ENCODE assay signal across 8 mouse cellular contexts in the genomic region with DNA sequence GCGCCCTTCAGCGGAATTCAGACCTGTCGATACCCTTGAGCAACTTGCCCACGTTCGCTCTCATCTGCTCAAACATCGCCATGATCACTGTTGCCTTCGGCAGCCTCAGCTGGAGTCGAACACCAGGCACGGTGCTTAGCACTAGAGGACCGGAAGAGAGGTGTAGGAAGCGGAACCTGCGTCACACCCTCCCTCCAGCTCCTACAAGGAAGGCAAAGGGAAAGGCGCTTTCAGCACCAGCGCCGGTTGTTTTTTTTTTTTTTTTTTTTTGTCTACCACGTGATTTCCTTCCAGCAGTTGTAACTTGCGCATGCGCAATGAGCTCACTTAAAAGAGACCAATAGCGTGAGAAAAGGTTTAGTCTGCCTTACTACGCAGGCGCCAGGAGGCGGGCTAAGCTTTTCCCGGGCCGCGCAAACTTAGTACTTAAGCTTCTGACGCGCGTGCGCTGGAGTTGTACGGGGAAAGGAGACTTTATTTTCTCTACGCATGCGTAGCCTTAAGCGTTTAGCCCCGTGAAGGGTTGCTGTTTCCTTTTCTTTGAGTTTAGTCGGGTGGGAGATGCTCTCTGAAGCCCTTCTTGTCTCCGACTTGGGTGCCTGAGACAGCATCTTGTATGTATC. TPM values are rescaled to one million over a fixed set of nuclear protein-coding genes. Genes with fewer than 3 reads are reported as not detected.
DNase-seq lines count a peak whose midpoint lies in the region; ATAC-seq and TF ChIP-seq lines count a peak whose summit lies in the region.

Gene Eif3k, minus strand, starts transcription at position 214 of the 623 bp plus-strand sequence.
Gene Map4k1, plus strand, starts transcription at position 400 of the 623 bp plus-strand sequence.

- peaks cover 28% of the 10 kb centered on the region for H3K4me1 ChIP-seq in forebrain, embryonic 10.5 days
- peaks cover 18% of the 10 kb centered on the region for H3K4me1 ChIP-seq in heart, embryonic 15.5 days (replicated peaks)
- H3K4me1 ChIP-seq in liver, embryonic 14.5 days (replicated peaks; ENCODE audit: control insufficient read depth in 2 of 2, insufficient read depth in 2 of 2, low read length in 1 of 2): peaks cover 16 to 22% of the 10 kb centered on the region in 2 experiments
- peaks cover 11% of the 10 kb centered on the region for H3K4me1 ChIP-seq in neural tube, embryonic 11.5 days (ENCODE audit: control insufficient read depth, insufficient read depth, low read length)
- peaks cover 7% of the 10 kb centered on the region; the same call in 1 of the 2 replicates for H3K4me1 ChIP-seq in stomach, postnatal 0 days (replicated peaks; ENCODE audit: control insufficient read depth, insufficient read depth)

- H3K9ac ChIP-seq in heart, embryonic 15.5 days: peak within 1 kb of the TSS; percentile 73
- peak within 1 kb of the TSS; percentile 85 for H3K9ac ChIP-seq in liver, embryonic 14.5 days (replicated peaks)
- peak within 1 kb of the TSS; percentile 71 for H3K9ac ChIP-seq in neural tube, embryonic 11.5 days (ENCODE audit: low read length)
- peak within 1 kb of the TSS; percentile 85 for H3K9ac ChIP-seq in stomach, postnatal 0 days (ENCODE audit: low read length)

- no peaks in the 10 kb centered on the region for H3K9me3 ChIP-seq in forebrain, embryonic 10.5 days
- H3K9me3 ChIP-seq in heart, embryonic 15.5 days (replicated peaks): no peaks in the 10 kb centered on the region
- no peaks in the 10 kb centered on the region for H3K9me3 ChIP-seq in liver, embryonic 14.5 days (ENCODE audit: control insufficient read depth, low read length)
- no peaks in the 10 kb centered on the region for H3K9me3 ChIP-seq in neural tube, embryonic 11.5 days (ENCODE audit: control insufficient read depth, low read length)
- H3K9me3 ChIP-seq in stomach, postnatal 0 days (ENCODE audit: control insufficient read depth, low read length): no peaks in the 10 kb centered on the region

- H3K27me3 ChIP-seq in forebrain, embryonic 10.5 days (ENCODE audit: poor library complexity, severe bottlenecking): no peaks in the 10 kb centered on the region
- H3K27me3 ChIP-seq in heart, embryonic 15.5 days: no peaks in the 10 kb centered on the region
- H3K27me3 ChIP-seq in liver, embryonic 14.5 days (ENCODE audit: control insufficient read depth, insufficient read depth, low read length): no peaks in the 10 kb centered on the region
- no peaks in the 10 kb centered on the region for H3K27me3 ChIP-seq in neural tube, embryonic 11.5 days (ENCODE audit: control insufficient read depth, insufficient read depth, low read length)
- H3K27me3 ChIP-seq in stomach, postnatal 0 days (ENCODE audit: control insufficient read depth, insufficient read depth, low read length): no peaks in the 10 kb centered on the region

- peak; percentile 94 for ATAC-seq in heart, embryonic 15.5 days (replicated peaks; ENCODE audit: insufficient number of reproducible peaks, insufficient read depth, low FRiP score, low read depth)
- peak; percentile 93 for ATAC-seq in liver, embryonic 14.5 days (ENCODE audit: insufficient read depth)
- ATAC-seq in neural tube, embryonic 11.5 days (ENCODE audit: insufficient read depth, low FRiP score, low TSS enrichment): peak; percentile 95
- ATAC-seq in stomach, postnatal 0 days (ENCODE audit: low FRiP score, low TSS enrichment): peak; percentile 96

- peak within 1 kb of the TSS; percentile 92 for H3K27ac ChIP-seq in forebrain, embryonic 10.5 days
- H3K27ac ChIP-seq in heart, embryonic 15.5 days: peak within 1 kb of the TSS; percentile 86
- peak within 1 kb of the TSS; percentile 82 for H3K27ac ChIP-seq in liver, embryonic 14.5 days
- H3K27ac ChIP-seq in neural tube, embryonic 11.5 days (ENCODE audit: low read depth, low read length): 0 out of 2 replicates have a peak within 1 kb of the TSS, but pooled peaks have one; percentile 34
- peak within 1 kb of the TSS; percentile 88 for H3K27ac ChIP-seq in stomach, postnatal 0 days (replicated peaks)

- peak; percentile 92 to 94 for DNase-seq in CD8-positive naive resting alpha-beta T cell, adult 2 months (ENCODE audit: low read depth in 2 of 2, low spot score in 2 of 2)
- peak; percentile 100 for DNase-seq in c-Kit-positive CD71-negative TER-119-negative erythroid progenitor cells, embryonic 14.5 days (ENCODE audit: low read depth)
- DNase-seq in forebrain, embryonic 10.5 days (ENCODE audit: extremely low spot score, low spot score): peak; percentile 96
- DNase-seq in kidney, postnatal 25 days: peak; percentile 98 to 99
- peak; percentile 99 for DNase-seq in liver, embryonic 14.5 days (ENCODE audit: low read depth in 3 of 3, low spot score in 3 of 3)
- peak; percentile 97 for DNase-seq in neural tube, embryonic 11.5 days (ENCODE audit: low spot score)
- DNase-seq in stomach, postnatal 0 days (ENCODE audit: low spot score): peak; percentile 95

- peak within 1 kb of the TSS; percentile 85 for H3K4me2 ChIP-seq in heart, embryonic 15.5 days
- peak within 1 kb of the TSS; percentile 90 for H3K4me2 ChIP-seq in liver, embryonic 14.5 days (ENCODE audit: low read depth)
- H3K4me2 ChIP-seq in neural tube, embryonic 11.5 days (ENCODE audit: low read depth): peak within 1 kb of the TSS; percentile 94
- peak within 1 kb of the TSS; percentile 80 for H3K4me2 ChIP-seq in stomach, postnatal 0 days (replicated peaks; ENCODE audit: low read depth)

- under 1% methylated on average over 36 of the region's 36 CpGs for WGBS in forebrain, embryonic 10.5 days
- WGBS in heart, embryonic 15.5 days: under 1% methylated on average over 36 of the region's 36 CpGs
- under 1% methylated on average over 36 of the region's 36 CpGs for WGBS in liver, embryonic 14.5 days (ENCODE audit: insufficient replicate concordance)
- under 1% methylated on average over 36 of the region's 36 CpGs for WGBS in neural tube, embryonic 11.5 days
- WGBS in stomach, postnatal 0 days: under 1% methylated on average over 34 of the region's 36 CpGs

- peaks cover 34% of the 10 kb centered on the region for H3K36me3 ChIP-seq in forebrain, embryonic 10.5 days (replicated peaks)
- H3K36me3 ChIP-seq in heart, embryonic 15.5 days: peaks cover 27% of the 10 kb centered on the region
- H3K36me3 ChIP-seq in liver, embryonic 14.5 days (replicated peaks; ENCODE audit: control insufficient read depth, insufficient read depth, low read depth): peaks cover 29% of the 10 kb centered on the region
- peaks cover 11% of the 10 kb centered on the region for H3K36me3 ChIP-seq in neural tube, embryonic 11.5 days (ENCODE audit: control insufficient read depth, insufficient read depth, low read length)
- peaks cover 18% of the 10 kb centered on the region for H3K36me3 ChIP-seq in stomach, postnatal 0 days (ENCODE audit: control insufficient read depth, insufficient read depth, low read length)

- TF ChIP-seq EP300 in liver, embryonic 14.5 days (IDR thresholded peaks at IDR 0.05; ENCODE audit: low read depth): no peak; the same call in 1 of the 2 replicates
- no peak for TF ChIP-seq EP300 in stomach, postnatal 0 days (optimal IDR thresholded peaks at IDR 0.05)

- H3K4me3 ChIP-seq in forebrain, embryonic 10.5 days: peak within 1 kb of the TSS; percentile 89
- H3K4me3 ChIP-seq in heart, embryonic 15.5 days: peak within 1 kb of the TSS; percentile 80
- H3K4me3 ChIP-seq in liver, embryonic 14.5 days (ENCODE audit: insufficient read depth in 1 of 2, low read depth in 2 of 2, low read length in 2 of 2): peak within 1 kb of the TSS; percentile 90 to 99
- peak within 1 kb of the TSS; percentile 63 for H3K4me3 ChIP-seq in neural tube, embryonic 11.5 days (ENCODE audit: low read depth, low read length)
- peak within 1 kb of the TSS; percentile 67 for H3K4me3 ChIP-seq in stomach, postnatal 0 days (ENCODE audit: low read depth, low read length)

- 0 out of 2 replicates have a peak, but pooled peaks have one; percentile 9 for TF ChIP-seq CTCF in liver, embryonic 14.5 days (IDR thresholded peaks at IDR 0.05; ENCODE audit: low read depth)
- TF ChIP-seq CTCF in stomach, postnatal 0 days (IDR thresholded peaks at IDR 0.05; ENCODE audit: low read depth): no peak; the same call in 1 of the 2 replicates

RNA-seq across cellular contexts. Expression of gene Eif3k, which starts in this region (rescaled TPM):
- 415 and 425 TPM in 2 replicates for polyA plus RNA-seq in forebrain, embryonic 10.5 days (2016; fragmentation: Nextera tagmentation; extraction: Ambion mirVana)
- polyA plus RNA-seq in heart, embryonic 15.5 days (2015; fragmentation: Nextera tagmentation; extraction: Ambion mirVana): 239 and 261 TPM in 2 replicates
- 281 and 283 TPM in 2 replicates for polyA plus RNA-seq in liver, embryonic 14.5 days (2012; rRNA removed)
- polyA plus RNA-seq in liver, embryonic 14.5 days (2014; fragmentation: Nextera tagmentation; extraction: Ambion mirVana): 283 and 288 TPM in 2 replicates
- 383 and 388 TPM in 2 replicates for polyA plus RNA-seq in neural tube, embryonic 11.5 days (2014; fragmentation: Nextera tagmentation; extraction: Ambion mirVana)
- 294 and 295 TPM in 2 replicates for polyA plus RNA-seq in stomach, postnatal 0 days (2015; fragmentation: Nextera tagmentation; extraction: Ambion mirVana)

RNA-seq across cellular contexts. Expression of gene Map4k1, which starts in this region (rescaled TPM):
- polyA plus RNA-seq in forebrain, embryonic 10.5 days (2016; fragmentation: Nextera tagmentation; extraction: Ambion mirVana): 10.2 and 13.4 TPM in 2 replicates
- 2.8 and 7.6 TPM in 2 replicates for polyA plus RNA-seq in heart, embryonic 15.5 days (2015; fragmentation: Nextera tagmentation; extraction: Ambion mirVana)
- polyA plus RNA-seq in liver, embryonic 14.5 days (2012; rRNA removed): 16.7 and 17.3 TPM in 2 replicates
- 24.9 and 27.4 TPM in 2 replicates for polyA plus RNA-seq in liver, embryonic 14.5 days (2014; fragmentation: Nextera tagmentation; extraction: Ambion mirVana)
- 4.6 and 6.2 TPM in 2 replicates for polyA plus RNA-seq in neural tube, embryonic 11.5 days (2014; fragmentation: Nextera tagmentation; extraction: Ambion mirVana)
- polyA plus RNA-seq in stomach, postnatal 0 days (2015; fragmentation: Nextera tagmentation; extraction: Ambion mirVana): 3.0 and 3.6 TPM in 2 replicates

Comparison
In these comparisons a context has a peak if more than half of its experiments do, and no peak if none do; other contexts are left out.
1. Peak in every context shown above with its lines: DNase-seq, ATAC-seq, H3K4me3 ChIP-seq and H3K27ac ChIP-seq.
2. H3K27ac ChIP-seq: peak in every context shown above with its lines; median percentile 92 in forebrain, embryonic 10.5 days; 88 in stomach, postnatal 0 days; 86 in heart, embryonic 15.5 days; 82 in liver, embryonic 14.5 days; 34 in neural tube, embryonic 11.5 days.